Mouse (Mus musculus): ENCODE measurements at regions not wholly inside any gene's neighbourhood (a gene's known extent, or its start where the extent isn't known, plus 50 kb on each side); places are given as distances from the start of the nearest gene placed in this dataset.

GRCm38 (mm10) chr9:50171826-50172464 lies 172.8 kb downstream of the Rpl10-ps3 start:
- TF ChIP-seq CTCF (IDR thresholded peaks at IDR 0.05; ENCODE audit: low read depth) (peak; percentile 87), EP300 (IDR thresholded peaks at IDR 0.05; ENCODE audit: low read depth) (no peak)
